Mouse (Mus musculus) G1E-ER4 (cell line): Measurements from ENCODE around the gene Vps45. TPM values are rescaled to one million over a fixed set of nuclear protein-coding genes. Genes with fewer than 3 reads are reported as not detected.

Experiments
- GATA1 ChIP-seq: IDR thresholded peaks from one replicate; pipeline ENCODE4 v1.8.0; 2012; ENCODE audit warnings: low read length, inconsistent platforms
- polyA plus RNA-seq: library from polyadenylated mRNA; stranded (reverse); fragments of >175 nt; gene quantifications from 2 replicates; pipeline ENCODE4 v1.2.3, GENCODE M21; 2012

Vps45 gene
- polyA plus RNA-seq, 1 experiment, result 5.6 TPM

DNA sequence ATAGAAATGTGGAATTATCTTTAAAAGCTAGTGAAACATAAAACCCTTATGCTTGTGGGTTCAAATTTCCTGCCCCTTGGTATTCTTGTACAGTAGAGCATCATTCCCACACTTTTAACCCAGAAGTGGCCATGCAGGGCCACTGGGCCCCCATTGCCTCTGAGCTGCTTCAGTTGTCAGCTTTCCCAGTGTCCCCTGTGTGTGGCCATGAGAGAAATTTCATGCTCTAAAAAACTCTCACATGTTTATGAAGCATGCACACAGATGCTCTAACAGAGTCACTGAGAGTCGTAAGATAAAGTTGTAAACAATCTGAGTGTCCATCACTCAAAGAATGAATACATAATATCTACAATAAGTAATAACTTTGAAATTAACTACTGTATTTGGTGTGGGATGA, 1.9 kb upstream of the Vps45 start:
- TF ChIP-seq GATA1, result no peak

DNA sequence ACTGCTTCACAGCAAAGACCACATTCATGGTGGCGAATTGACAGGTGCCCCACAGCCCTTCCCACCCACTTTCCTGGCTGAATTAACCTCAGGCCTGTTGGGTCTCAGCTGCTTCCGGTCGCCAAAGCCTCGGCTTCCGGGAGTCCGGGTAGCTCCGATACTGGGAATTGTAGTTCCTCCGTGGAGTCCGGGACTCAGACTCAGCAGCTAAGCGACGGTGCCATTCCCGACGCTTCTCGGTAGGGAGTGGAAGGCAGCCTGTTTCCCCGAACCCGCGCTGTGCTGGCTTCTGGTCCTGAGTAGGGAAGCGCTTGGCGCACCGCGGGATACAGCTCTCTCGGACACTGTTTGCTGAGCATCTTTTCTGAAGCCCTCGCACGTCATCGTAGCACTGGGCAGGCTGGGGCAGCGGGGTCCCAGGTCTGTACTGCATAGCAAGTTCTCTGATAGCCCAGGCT, 490 bp downstream of the Vps45 start:
- TF ChIP-seq GATA1, result no peak

DNA sequence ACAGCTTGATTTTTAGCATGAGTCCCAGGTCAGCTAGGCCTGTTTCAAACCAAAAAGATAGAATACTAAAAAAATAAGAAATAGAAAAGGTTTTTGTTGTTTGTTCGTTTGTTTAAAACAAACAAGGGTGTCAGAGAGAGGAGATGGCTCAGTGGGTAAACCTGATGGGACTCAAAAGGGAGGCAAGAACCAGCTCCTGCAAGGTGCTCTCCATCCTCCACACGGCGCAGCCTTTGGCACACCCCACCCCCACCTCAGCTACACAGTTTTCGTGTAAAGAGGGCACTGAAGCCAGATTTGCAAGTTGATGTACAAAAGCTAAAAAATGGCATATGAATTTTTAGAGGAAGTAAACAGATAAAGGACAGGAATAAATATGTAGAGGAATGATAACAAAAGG, 2.2 kb downstream of the Vps45 start:
- TF ChIP-seq GATA1, result no peak

DNA sequence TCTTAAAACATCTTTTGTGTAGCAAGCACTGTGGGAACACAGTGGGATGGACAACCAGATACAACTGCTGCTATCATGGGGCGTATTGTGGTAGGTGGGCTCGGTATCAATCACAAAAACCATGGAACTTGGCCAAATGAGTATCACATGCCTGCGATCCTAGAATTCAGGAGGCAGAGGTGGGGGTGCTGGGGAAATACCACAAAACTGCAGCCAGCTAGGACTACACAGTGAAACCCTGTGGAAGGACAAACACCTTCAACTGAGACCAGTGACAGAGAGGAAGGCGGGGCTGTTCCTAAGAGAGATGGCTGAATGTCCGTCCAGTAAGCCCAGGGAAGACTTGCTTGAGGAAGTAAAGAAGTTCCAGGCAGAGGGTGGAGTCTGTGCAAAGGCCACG, 3.0 kb downstream of the Vps45 start:
- TF ChIP-seq GATA1, result no peak

DNA sequence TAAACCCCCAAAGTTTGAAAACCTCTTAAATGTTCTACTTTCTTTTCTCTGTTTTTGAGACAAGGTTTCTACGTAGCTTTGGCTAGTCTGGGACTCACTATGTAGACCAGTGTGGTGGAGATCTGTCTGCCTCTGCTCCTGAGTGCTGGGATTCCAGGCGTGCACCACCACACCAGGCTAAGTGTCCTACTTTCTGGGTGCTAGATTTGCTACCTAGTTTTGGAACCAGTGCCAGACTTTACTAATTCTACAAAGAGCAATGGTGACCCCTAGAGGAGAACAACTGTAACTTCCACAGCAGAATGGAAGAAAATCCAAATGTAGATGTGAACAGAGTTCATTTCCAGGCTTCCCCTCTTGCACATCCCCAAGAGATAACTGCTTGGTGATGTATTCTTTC, 6.4 kb downstream of the Vps45 start:
- TF ChIP-seq GATA1, result no peak

DNA sequence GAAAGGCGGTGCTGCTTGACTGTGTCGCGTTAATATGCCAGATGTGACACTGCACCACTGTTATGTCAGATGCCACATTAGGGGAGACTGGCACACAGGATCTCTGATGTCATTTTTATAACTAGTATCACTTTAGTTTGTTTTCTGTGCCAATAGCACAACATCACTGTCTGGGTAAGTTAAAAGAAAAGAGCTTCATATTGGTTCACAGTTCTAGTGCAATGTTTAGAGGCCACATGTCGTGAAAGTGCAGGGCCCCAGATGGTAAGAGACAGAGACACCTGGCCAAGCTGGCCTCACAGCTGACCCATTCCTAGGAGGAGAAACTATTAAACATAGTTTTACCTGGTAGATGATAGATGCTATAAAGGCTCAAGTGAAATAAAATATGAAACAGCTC, 7.1 kb downstream of the Vps45 start:
- no peak for TF ChIP-seq GATA1

DNA sequence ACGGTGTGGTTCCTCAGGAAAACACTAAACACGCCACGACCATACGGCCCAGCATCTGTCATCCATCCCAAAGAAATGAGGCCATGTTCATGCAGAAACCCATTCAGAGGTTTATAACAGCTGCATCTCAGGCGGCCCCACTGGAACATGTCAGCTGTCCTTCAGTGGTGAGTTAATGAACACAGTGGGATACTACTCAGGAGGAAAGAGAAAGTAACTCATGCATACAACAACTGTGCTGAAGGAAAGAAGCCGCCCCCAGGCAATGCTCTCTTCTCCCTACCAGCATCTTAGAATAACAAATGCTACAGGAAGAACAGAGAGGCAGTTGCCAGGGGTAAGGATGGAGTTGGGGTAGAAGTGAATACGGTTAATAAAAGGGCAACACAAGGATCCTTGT, 7.5 kb downstream of the Vps45 start:
- no peak for TF ChIP-seq GATA1

DNA sequence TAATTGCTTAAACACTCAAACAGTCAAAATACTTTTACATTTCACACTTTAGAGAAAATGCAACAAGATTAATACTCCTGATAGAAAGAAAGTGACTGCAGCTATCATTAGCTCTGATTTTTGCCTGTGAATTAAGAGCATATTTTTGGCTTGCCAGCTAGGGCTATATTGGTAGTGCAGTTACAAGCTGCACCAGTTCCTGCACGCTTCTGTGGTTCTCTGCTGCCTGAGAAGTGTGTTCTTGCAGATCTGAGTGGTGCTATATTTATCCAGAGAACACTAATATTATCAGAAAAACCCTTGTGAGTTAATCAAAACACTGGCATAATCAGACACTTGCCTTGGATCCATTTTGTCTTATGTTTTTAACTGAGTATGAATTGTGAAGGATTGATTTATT, 15.2 kb downstream of the Vps45 start:
- no peak for TF ChIP-seq GATA1

DNA sequence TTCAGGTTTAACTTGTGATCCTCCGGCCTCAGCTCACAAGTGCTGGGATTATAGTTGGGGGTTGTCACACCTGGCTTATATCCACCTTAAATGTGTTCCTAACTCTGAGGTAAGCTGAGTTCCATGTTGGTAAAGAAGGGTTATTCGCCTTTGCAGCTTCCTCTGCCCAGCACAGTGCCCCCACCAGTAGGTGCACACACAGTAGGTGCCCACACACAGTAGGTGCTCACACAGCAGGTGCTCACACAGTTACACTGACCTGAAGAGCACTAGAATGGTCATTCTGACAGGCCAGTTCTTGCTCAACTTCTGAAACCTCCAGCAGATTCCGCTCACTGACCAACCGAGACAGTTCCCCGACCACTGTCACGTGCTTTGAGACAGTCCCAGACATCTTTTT, 17.2 kb downstream of the Vps45 start:
- TF ChIP-seq GATA1, result no peak

DNA sequence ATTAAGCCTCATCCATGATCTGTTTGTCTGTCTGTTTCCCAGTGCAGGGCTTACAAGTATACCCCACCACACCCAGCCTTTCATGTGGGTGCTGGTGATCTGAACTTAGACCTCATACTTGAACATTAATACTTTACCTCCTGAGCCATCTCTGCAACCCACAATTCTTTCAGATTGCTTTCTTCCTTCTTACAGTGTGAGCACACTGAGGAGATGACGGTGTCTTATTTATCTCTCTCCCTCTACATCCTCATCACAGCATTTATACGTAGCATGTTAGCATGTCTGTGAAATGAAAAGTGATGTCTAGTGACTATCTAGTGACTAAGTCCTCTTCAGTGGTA, 17.6 kb downstream of the Vps45 start:
- no peak for TF ChIP-seq GATA1

DNA sequence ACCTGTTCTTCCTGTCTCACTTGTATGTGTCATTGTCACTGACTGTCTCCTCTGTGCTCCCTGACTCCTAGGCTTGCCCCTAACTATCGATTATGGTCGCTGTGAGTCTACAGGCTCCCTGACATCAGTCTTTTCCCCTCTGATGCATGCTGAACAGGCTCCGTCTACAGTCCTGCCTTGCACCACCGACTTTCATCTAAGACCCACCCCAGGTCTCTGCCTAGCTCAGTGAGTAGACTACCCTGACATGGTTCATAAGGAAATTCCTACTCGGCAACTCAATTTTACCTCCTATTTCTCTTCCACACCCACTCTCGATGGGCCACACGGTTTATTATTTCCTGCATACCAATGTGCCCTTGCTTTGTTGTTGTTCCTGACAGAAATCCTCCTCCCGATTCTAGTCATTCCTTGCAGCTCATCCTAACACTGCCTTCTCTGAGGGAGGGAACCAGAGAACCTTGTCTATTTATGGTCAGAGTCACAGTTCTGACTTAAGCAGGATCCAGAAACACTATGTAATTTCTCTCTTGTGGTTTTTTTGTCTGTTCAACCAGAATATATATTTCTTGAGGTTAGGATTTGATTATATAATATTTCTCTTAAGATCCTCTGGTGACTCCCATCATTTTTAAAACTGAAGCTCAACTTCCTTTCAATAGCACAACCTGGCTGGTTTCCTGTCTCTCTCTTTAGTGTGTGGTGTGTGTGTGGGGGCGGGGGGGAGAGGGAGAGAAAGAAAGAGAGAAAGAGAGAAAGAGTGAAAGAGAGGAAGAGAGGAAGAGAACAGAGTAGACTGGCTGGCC, 18.2 kb downstream of the Vps45 start:
- TF ChIP-seq GATA1, result no peak

DNA sequence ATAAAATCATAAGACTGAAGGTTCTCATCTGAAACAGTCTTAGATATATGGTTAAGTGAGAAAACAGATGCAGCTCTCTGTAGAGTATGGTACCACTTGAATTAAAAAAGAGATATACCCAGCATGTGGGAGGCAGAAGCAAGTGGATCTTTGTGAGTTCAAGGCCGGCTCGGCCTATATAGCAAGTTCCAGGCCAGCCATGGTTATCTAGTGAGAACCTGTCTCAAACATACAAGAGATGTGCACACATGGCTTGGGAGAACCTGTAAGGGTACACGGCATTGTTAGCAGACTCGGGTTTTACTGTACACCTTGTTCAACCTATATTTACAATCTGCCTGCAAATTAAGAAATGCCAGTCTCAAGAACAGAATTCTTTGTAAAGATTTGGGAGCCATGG, 19.4 kb downstream of the Vps45 start:
- no peak for TF ChIP-seq GATA1

DNA sequence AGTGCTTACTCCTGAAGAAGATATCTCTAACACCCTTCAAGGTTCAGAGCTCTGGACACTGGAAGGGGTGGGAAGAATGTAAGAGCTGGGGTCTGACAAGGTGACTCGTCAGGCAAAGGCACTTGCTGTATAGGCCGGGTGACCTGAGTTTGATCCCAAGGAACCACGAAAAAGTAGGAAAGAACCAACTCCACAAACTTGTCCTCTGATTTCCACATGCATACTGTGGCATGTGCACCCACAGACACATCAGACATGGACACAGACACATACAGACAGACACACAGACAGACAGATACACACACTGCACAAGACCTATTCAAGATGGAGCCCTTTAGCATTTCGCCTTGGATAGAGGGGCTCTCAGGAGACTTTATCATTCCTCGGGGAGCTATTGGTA, 20.1 kb downstream of the Vps45 start:
- TF ChIP-seq GATA1, result no peak

DNA sequence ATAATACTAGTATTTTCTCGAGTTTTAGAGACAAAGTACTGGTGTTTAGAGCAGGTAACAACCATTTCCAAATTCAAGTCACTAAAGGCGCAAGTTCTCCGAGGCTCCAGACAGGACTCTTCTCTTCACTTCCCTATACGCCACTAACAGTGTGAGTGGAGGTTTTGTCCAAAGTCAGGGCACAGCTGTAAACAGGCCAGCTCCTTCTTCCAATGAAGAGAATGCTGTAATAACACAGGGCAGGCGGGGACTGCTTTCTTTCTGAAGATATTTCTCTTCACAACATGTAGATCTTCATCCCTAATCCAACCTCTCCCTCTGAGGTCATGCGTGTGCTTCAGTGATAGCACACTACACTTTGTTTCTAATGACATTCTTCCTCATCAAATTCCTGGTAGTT, 21.5 kb downstream of the Vps45 start:
- TF ChIP-seq GATA1, result no peak

DNA sequence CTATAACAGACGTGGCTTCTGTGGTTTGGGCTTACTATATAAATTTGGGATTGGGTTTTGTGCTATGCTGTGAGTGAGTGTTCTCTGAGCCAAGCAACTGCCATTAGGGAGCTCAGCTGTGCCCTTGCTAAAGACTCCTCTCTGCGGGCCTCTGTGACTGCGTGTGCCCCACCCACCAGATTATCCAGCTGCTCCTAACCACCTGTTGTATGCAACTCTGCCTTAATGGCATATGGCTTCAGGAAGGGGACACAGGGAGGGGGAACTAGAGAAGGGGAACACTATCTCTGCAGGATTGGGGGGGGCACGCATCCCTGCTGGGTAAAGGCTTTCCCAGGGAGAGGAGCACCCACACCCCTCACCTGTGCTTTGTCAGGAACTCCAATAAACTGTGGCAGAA, 25.2 kb downstream of the Vps45 start:
- no peak for TF ChIP-seq GATA1

DNA sequence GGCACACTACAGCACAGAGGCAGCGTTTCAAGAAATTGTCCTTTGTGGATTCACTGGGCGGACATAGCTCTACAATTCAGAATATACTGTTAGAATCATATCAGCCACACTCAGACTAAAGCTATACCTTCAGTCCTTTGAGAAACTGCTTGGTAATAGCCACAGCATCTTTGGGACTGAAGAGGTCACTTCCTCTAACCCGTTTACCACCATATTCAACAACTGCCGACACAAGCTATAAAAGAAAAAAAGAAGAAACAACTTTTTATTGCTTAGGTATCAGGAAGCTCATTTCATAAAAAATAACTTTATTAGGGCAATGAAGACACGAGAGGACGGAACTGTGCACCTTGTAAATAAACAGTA, 25.6 kb downstream of the Vps45 start:
- no peak for TF ChIP-seq GATA1

DNA sequence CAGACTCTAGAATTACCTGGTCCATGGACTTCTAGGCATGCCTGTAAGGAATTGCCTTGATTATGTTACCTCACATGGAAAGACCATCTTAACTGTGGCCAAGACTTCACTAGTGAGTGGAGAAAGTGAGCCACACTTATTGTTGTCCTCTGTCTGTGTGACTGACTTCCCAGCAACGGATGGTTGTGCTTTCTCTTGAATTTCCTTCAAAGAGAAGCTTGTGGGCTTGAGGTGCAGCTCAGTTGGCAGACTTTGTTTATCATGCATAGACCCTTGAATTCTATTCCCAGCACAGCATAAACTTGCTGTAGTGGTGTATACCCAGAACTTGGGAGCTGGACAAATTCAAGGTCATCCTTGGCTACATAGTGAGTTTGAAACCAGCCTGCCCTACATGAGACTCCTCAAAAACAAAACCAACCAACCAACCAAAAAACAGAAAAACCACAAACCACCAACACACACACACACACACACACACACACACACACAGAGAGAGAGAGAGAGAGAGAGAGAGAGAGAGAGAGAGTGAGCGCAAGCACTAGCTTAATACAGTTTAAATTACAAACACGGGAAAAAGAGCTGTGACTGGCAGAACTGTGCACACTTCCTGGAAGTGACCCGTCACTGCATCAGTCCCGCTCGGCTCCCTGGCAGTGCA, 26.1 kb downstream of the Vps45 start:
- no peak for TF ChIP-seq GATA1
